Mouse (Mus musculus) right cerebral cortex, adult 18-20 months (tissue): ENCODE data around the gene Rln3.

Source experiments
- DNase-seq: peaks from one replicate; pipeline ENCODE4 v3.0.0; 2022; ENCODE audit warnings: mixed read lengths

Rln3 gene

DNA sequence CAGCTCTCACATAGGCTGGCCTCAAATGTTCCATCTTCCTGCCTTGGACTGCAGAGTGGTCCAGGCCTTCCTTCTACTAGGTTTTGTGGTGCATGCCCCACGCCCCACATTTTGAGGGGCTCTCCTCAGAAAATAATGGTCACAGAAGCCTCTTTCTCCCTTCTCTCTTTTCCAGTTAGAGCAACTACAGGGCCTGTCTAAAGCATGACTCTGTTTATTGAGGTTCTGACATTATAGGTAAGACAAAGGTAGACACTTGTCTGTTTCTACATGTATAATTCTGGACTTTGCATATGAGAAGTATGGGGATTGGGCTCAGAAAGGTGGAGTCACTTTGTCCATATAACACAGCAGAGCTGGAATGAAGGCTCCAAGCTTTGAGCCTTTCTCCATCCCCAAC is 20.2 kb upstream of the Rln3 start, which contains the start of gene Gm10643:
Gm10643 (minus strand) TSS at position 101 of the 400 bp plus-strand sequence.
- DNase-seq = no peak

DNA sequence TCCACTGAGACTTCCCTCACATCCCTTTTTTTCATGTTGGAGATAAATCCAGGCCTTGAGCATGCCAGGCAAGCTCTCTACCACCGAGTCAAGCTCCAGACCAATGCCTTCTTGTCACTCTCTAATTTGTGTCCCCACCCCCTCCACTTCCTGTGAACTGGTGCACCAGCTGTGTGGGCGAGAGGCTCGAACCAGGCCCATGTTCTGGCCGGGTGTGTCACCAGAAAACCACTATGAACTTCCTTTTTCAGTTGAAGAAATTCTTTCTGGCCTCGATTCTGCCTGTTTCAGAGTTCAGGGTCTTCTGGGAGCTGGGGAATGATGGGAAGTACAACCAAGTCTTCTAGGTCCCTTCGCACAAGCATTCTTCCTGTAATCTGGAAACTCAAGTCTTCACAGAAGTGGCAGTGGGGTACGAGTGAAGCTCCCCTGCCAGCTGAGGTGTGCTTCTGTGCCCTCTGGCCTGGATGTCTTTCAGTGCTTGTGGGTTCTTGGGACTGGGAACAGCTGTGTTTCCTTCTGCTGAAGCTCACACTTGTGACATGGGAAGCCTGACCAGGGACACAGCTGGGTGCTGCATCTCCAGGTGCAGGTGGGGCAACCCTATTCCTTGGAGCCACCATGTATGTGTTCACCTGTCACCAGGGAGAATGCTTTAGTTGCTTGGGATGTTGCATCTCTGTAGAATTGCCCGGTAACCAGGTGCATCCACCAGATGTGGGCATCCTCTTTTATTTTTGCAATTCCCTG is 19.2 kb upstream of the Rln3 start:
- DNase-seq = no peak

DNA sequence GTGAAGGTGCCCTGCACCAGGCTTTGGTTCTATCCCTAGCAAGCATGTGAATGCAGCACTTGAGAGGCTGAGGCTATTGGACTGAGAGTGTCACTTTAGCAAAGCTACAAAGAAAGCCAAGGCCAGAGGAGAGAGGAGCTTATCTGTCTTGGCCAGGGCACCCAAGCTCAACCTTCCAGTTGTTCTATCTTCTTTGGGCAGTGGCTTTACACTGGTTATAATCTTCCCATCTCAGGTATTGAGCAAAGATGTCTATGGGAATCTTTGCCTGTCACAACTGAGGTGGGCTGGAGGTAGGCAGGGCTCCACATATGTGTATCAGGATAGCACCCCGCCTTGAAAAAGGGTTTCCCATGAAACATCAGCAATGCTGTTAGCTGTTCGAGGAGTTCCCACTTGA is 15.4 kb upstream of the Rln3 start:
- DNase-seq = no peak

DNA sequence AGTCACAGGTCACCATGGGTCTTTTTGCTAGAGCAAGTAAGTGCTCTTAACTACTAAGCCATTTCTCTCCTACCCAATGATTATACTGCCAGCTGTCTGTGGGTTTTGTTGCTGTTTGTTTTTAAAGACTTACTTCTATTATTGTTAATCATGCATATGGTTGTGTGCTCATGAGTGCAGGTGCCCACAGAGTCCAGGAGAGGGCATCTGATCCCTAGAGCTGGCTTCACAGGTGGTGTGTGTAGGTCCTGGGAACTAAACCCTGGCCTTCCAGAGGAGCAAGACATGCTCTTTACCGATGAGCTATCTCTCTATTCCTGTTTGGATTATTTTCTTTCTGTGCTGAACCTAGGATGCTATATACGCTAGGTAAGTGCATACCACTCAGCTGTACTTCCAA is 14.4 kb upstream of the Rln3 start:
- no peak for DNase-seq

DNA sequence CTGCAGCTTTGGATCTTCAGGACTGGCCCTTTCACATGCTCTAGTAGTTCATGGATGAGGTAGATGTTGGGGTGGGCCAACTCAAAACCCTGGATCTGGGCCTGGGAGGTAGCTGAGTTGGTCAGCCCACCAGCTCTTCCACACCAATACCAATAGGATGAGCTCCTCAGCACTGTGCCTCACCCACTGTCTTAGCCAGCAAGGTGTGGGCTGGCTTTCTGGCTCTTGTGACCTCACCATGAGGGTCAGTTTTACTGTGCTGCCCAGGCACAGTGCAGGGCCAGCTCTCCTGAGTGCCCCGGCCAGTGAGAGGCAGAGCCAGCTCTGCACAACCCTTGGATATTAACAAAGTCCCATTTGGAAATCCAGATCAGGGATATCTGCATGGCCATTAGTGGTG is 13.0 kb upstream of the Rln3 start:
- DNase-seq = no peak

DNA sequence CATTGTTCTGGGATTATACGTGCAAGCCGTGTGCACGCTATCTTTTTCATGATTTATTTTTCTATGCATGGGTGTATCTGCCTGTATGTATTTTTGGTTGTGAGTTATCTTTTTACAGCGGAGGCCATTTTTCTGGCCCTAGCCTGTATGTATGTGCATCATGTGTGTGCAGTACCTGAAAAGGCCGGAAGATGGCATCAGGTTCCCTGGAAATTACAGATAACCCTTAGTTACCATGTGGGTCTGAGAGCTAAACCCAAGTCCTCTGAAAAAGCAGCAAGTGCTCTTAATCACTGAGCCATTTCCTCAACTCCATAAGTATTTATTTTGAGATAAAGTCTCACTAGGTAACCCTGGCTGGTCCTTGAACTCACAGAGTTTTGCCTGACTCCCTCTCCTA is 8.4 kb upstream of the Rln3 start:
- no peak for DNase-seq

DNA sequence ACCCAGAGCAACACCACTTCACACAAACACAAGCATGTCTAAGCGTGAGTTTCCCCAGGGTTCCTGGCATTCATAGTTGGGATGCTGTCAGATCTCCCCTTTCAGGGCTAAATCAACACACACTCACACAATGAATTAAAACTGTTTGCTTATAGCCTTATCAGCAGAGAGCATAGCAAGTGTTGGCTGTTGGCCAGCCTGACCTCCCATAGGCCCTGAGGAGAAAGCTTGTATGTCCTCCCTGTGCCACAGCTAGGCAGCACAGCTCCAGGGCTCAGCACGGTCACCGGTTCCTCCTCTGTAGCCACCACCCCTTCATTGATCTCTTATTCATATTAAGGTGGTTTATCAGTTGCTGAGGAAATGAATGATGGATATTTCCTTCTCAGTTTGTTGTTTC is 7.9 kb upstream of the Rln3 start:
- no peak for DNase-seq

DNA sequence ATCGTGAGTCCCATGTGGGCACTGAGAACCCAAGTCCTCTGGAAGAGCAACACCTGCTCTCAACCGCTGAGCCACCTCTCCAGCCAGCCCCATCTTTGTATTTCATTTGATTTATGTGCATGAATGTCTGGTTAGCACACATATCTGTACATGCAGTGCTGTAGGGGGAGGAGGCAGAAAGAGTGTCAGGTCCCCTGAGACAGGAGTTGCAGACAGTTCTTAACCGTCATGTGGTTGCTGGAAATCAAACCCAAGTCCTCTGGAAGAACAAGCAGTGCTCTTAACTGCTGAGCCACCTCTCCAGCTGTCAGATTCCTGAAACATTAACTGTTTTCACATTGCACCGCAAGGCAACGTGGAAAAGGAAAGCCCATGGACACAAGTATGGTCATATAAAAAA is 3.4 kb upstream of the Rln3 start:
- no peak for DNase-seq

DNA sequence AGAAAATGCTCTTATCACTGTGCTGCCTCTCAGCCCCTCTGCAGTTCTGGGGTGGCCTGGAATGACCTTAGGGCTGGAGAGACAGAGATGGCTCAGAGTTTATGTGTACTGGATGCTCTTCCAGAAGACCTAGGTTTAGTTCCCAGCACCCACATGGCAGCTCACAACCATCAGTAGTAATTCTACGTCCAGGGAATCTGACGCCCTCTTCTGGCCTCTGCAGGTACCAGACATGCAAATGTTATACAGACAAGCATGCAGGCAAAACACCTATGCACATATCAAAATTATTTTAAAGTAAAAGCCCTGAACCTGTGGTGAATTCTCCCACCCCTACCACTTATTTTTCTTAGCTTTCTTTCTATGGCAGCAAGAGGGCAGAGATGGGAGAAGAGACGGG is 1.7 kb upstream of the Rln3 start:
- no peak for DNase-seq

DNA sequence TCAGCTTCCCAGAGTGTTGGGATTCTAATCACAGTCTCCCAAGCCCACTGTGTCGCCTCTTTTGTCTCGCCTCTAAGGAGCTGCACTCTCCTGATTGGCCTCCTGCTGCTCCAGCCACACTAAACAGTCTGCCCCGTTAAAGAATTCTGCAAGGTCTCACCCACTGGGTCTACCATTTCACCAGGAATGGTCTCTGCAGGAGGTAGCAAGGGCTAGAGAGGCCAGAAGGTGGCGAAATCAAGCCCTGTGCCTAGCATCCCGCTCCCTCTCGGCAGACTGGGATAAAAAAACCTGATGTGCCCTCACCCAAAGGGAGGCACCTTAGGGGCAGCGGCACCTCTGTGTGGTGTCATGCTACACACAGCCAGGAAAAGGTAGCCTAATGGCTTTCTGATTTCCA is 697 bp downstream of the Rln3 start:
- no peak for DNase-seq

DNA sequence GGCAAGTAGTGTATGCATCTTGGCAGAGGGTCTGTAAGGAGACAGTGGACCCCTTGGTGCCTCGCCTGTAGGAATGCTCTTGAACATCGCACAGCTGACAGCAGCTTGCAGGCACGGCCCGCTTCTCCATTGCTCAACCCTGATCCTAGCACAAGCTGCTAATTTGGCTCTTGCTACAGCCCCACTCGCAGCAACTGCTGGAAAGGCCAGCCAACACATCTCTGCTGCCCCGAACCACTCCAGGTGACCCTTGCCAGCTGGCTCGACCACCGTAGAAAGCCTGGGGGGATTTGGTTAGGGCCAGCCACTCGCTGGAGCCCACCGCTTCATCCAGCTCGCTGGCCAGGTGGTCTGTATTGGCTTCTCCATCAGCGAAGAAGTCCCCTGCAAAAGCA is 1.9 kb downstream of the Rln3 start:
- no peak for DNase-seq

DNA sequence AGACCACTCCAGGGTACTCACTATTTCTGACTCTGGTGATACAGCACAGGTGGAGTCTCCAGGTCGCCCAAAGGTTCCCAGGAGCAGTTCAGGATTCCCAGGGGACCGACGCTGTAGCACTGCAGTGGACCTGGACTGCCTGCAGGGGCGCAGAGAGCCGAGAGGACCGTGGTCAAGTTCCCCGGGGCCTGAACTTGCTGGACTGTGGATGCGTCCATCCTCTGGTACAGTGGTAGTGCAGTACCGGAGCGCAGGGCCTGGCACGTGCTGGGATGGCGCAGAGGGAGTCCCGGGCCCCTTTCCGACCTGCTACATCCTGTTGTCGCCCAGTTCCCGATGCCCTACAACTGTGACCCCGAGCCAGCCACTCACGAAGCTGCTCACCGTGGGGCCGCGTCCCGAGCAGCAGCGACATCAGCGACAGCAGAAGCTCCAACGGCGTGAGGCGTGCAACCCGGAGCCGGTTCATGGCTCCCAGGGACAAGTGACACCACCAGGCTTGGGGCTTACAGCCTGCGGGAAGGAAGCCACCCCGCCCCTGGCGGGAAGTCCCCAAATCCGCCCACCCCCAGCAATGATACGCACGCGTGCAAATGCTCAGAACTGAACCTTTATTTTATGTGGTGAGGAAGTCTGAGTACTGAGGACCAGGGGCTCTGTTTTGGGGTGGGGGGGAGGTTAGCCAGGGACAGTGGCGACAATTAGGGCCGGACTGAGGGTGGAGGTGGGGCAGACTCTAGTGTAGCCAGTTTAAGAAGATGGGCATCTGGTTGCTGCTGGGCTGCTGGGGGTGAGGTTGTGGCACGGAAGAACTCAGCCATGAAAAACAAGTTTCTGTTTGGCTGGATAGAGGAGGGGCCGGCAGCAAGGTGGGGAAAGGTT is 2.5 kb downstream of the Rln3 start, which contains the start of gene Il27ra:
Il27ra (minus strand) TSS at position 524 of the 882 bp plus-strand sequence.
- peak; percentile 13 for DNase-seq

DNA sequence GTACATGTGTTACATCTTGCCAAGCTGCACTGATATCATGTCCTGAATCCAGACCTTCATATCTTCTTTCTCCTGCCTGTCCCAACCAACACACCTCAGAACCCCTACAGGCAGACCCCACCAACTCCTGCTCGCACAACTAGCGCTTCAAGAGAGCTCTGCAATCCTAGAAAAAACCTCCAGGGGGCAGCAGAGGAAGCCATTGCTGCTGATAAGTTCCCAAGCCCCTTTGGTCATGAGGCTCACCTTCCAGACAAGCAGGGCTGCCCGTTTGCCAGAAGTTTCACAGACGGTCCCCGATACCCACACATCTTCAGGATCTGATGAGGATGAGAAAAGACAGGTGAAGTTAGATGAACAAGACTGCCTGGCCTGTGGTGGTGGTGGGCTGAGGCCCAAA is 5.8 kb downstream of the Rln3 start:
- peak; percentile 32 for DNase-seq

DNA sequence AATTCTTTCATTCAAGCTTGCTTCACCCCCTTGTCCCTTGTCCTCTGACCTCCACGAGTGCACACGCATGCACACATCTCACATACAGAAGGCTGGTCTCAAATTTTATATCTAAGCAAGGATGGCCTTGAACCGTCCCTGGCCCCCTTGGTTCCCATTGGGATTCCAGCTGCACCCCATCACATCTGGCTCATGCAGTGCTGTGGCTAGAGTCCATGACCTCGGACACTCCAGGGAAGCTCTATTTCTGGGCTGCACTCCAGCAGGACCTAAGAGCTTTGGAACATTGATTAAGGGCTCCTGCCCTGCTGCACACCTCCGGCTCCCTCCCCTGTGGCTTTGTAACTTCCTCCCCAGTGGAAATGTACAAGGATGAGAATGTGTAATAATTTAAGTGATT is 6.8 kb downstream of the Rln3 start:
- no peak for DNase-seq

DNA sequence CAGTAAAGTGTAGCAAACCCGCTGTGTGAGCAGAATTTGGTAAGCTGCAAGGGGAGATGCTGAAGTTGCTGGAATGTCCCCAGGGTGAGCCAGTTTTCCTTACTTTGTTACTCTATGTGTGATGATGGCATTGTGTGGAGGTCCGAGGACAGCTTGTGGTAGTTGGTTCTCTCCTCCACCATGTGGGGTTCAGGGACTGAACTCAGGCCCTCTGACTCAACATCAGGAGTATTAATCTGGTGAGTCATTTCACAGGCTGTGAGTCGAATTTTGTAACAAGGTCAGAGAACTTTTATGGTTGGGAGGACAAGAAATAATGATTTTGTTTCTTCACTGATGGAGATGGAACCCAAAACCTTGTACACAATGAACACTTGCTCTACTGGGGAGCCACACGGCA is 12.0 kb downstream of the Rln3 start:
- no peak for DNase-seq

DNA sequence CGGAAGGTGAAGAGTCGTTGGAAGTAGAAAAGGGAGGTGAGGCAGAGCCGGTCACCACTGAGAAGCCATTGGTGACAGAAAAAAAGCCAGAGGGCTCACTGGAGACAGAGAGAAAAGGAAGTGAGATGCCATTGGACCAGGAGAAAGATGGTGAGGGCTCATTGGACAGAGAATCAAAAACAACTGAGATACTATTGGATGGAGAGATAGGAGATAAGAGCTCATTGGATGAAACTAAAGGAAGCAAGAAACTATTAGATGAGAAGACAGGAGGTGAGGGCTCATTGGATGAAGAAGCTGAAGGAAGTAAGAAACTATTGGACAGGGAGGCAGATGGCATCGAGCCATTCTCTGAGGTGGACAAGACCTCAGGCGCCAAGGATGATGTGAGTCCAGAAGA is 15.5 kb downstream of the Rln3 start:
- no peak for DNase-seq

DNA sequence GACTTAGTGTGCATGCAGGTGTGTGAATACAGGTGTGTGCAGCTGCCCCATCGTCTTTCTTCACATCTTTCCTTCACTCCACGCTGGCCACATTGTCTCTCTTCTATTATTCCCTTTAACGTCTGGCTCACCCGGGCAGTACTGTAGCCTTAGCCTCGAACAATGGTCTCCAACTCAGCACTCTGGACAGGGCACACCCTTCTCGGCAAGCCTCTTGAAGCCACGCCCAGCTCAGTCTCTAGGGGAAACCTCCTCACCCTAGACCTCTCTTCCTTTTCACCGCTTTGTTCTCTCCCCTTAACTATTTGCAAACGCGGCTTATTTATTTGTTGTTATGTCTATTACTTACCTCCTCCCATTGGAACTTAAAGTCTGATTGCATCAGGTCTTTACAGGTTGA is 17.4 kb downstream of the Rln3 start:
- DNase-seq = no peak

DNA sequence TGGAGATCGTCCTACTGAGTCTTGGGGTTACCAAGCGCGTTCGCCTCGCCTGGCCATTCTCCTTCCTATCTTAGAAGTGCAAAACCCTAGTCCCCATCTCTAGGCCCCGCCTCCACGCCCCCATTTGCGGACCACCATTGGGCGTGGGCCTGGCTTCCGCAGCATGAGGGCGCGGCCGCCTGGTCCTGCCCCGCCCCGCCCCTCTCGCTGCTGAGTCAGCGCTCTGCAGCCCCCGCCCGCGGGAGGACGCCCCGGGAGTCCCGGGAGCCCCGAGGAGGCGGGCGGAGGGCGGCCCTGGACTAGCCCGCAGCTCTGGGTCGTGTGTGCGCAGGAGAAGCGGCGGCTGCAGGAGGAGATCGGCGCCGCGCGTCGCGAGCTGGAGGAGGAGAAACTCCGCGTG is 18.9 kb downstream of the Rln3 start:
- peak; percentile 30 for DNase-seq

DNA sequence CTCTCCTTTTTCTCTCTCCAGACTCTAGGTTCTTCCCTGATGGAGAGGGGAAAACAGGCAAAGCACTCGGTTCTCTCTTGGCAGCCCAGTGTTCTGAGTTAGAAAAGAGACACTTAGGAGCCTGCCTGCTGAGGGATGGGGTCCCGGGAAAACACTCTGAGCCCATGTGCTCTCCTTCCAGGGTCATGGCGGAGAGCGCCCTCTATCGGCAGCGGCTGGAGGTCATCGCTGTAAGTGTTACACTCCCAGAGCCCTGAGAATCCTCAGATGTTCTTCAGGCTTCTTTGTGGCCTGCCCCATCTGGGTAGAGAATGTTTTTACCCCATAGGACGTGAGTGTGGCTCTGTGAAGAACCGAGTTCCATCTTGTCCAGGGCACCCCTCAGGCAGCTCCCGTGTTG is 20.6 kb downstream of the Rln3 start:
- DNase-seq = no peak

DNA sequence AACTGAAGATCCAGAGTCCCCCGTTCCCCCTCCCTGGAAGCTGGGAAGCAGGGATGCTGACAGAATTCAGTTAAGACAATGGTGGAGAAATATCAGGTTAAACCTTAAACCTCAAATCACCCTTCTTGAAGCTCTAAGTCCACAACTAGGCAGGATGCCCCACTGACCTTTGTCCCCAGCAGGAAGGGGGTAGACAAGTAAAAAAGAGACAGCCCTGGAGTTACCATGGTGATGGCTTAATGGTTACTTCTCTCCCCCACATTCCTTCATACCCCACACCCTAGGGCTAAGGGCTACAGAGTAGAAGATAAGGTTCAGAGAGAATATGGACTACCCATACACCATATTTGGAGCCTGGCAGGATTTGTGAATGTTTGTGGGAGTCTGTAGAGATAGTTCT is 21.2 kb downstream of the Rln3 start:
- no peak for DNase-seq

DNA sequence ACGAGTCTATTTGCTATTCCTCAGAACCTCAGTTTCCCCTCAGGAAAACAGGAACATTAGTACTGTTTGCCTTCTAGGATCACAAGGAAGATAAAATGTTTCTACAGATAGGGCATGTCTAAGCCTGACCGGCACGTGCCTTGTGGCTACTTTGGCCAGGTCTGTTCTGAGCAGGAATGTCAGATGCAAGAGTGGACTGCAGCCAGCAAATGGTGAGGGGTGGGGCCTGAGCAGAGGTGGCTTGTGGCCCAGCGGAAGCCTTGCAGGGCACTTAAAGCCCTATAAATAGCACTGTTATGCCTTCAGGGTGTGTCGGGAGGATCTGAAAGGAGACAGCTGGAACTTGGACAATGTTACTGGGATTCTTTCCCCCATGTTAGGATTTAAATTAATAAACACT is 21.7 kb downstream of the Rln3 start:
- no peak for DNase-seq

DNA sequence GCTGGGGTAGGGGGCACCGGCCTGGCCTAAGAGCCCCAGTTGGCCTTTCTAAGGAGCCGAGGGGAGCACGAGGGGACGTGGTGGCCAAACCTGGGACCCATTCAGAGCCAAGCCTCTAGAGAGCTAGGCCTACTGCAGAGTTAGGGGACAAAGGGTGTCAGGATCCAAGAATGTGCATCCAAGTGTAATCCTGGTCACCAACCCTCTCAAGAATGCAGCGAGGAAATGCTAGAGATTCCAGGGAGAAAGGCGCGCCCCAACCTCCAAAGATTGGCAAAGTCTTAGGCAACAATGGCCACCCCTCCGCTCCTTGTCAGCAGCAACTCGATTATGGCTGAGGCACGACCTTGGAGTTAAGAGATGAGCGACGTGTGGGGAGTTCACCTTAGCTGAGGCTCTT is 23.2 kb downstream of the Rln3 start:
- no peak for DNase-seq

DNA sequence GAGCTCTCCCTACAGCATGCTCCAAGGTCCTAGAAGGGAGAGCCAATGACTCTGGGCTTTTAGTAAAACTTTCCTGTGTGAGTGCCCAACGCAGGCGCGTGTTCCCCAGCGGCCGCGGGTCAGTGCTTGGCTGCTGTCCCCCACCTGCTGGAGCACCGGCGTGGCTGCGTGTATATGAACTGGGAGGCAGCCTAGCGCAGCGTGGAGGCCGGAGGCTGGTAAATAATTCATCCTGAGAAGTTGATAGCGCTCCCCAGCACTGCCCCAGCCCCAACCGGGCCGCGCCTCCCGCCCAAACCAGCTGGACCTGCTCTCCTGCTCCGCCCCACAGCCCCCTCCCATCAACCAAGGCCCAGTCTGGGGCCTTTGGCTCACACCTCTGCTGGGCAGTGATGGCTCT is 23.7 kb downstream of the Rln3 start, which contains the start of gene Palm3:
Palm3 (plus strand) TSS at position 376 of the 400 bp plus-strand sequence.
- DNase-seq = no peak

DNA sequence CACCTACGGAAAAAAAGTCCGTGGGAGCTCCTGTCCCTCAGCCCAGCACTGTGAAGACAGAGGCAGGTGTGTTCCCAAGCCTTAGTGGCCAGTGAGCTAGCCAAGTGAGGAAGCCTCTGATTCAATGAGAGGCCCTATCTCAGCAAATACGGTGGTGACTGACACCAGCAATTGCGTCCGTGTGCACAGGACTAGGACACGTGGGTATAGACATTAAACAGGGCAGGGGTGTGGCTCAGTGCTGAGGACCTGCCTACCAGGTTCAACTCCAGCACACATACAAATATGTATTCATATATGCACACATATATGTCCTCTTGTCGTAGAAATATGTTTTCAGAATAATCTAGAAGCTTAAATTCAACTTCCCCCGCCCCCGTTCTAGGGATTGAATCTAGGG is 25.1 kb downstream of the Rln3 start:
- DNase-seq = no peak
